Mouse (Mus musculus) lung, embryonic 16.5 days (tissue): Measurements from ENCODE around the gene Rgsl1. TPM values are rescaled to one million over a fixed set of nuclear protein-coding genes. Genes with fewer than 3 reads are reported as not detected.
"Not testable (repeated sequence)": the region's sequence is repeated elsewhere in the genome, so short reads cannot be mapped to it uniquely, and the experiment has no call there.

Experiments
- ATAC-seq: fragments of 200-750 bp; cut with Nextera tagmentation; 2 replicates; pipeline ENCODE4 v1.8.0; 2017; ENCODE audit warnings: low read depth, mild to moderate bottlenecking, moderate library complexity
- H3K27ac ChIP-seq: fragments of 300-500 bp; sonication (generic); 2 replicates; pipeline ENCODE4 v1.5.1; 2014; ENCODE audit warnings: mild to moderate bottlenecking, control low read depth, low read length
- H3K27me3 ChIP-seq: fragments of 300-500 bp; sonication (generic); 2 replicates; pipeline ENCODE4 v1.6.1; 2014; ENCODE audit warnings: low read depth, low read length, mixed read lengths; ENCODE audit not compliant: control insufficient read depth, insufficient read depth
- H3K36me3 ChIP-seq: fragments of 300-500 bp; sonication (generic); 2 replicates; pipeline ENCODE4 v1.6.1; 2014; ENCODE audit warnings: low read length; ENCODE audit not compliant: control insufficient read depth, insufficient read depth
- H3K4me1 ChIP-seq: fragments of 300-500 bp; sonication (generic); replicated peaks from 2 replicates; pipeline ENCODE4 v1.6.1; 2014; ENCODE audit warnings: low read length, mixed read lengths; ENCODE audit not compliant: control insufficient read depth, insufficient read depth
- H3K4me2 ChIP-seq: fragments of 300-500 bp; sonication (generic); 2 replicates; pipeline ENCODE4 v1.6.1; 2014; ENCODE audit warnings: low read depth, low read length, control low read depth
- H3K4me3 ChIP-seq: fragments of 300-500 bp; sonication (generic); 2 replicates; pipeline ENCODE4 v1.5.1; 2014; ENCODE audit warnings: mild to moderate bottlenecking, low read length, control low read depth
- H3K9ac ChIP-seq: fragments of 300-500 bp; sonication (generic); 2 replicates; pipeline ENCODE4 v1.6.1; 2014; ENCODE audit warnings: low read length, control low read depth
- H3K9me3 ChIP-seq: fragments of 300-500 bp; sonication (generic); 2 replicates; pipeline ENCODE4 v1.6.1; 2016; ENCODE audit warnings: low read length; ENCODE audit not compliant: control insufficient read depth
- WGBS: fragments of 180-500 bp; shearing (Covaris S2); extraction: QIAGEN DNeasy Blood & Tissue Kit; methylation state at CpG from one replicate; pipeline ENCODE4 v1.1.7; 2014; 5-methylcytosine and 5-hydroxymethylcytosine counted together
- polyA plus RNA-seq: library from polyadenylated mRNA; unstranded; fragments of >200 nt; fragmentation: Nextera tagmentation; extraction: Ambion mirVana; gene quantifications from 2 replicates; pipeline ENCODE4 v1.2.1, GENCODE M21; 2015

The Rgsl1 gene
- polyA plus RNA-seq, 1 experiment from 2014 or later: not detected

GRCm38 (mm10) chr1:153790708-153791107 lies 53.2 kb downstream of the Rgsl1 start:
- 46% methylated on average over 2 of the region's 2 CpGs for WGBS
- Histone ChIP-seq H3K36me3 (no peaks in the 10 kb centered on the region), H3K4me1 (no peaks in the 10 kb centered on the region), H3K4me2 (no peak overlapping the region), H3K9me3 (no peaks in the 10 kb centered on the region), H3K9ac (no peak overlapping the region), H3K27me3 (no peaks in the 10 kb centered on the region), H3K4me3 (no peak overlapping the region), H3K27ac (no peak overlapping the region)
- ATAC-seq: no peak

- WGBS: 48% methylated on average over 4 of the region's 4 CpGs
- Histone ChIP-seq H3K9me3 (no peaks in the 10 kb centered on the region), H3K9ac (no peak overlapping the region), H3K4me2 (no peak overlapping the region), H3K4me1 (no peaks in the 10 kb centered on the region), H3K36me3 (no peaks in the 10 kb centered on the region), H3K27ac (no peak overlapping the region), H3K27me3 (no peaks in the 10 kb centered on the region), H3K4me3 (no peak overlapping the region)
- ATAC-seq: no peak
Measured at GRCm38 (mm10) chr1:153785608-153786007, 58.3 kb downstream of the Rgsl1 start.

- WGBS: 50% methylated on average over 1 of the region's 1 CpGs
- Histone ChIP-seq H3K4me1 (no peaks in the 10 kb centered on the region), H3K36me3 (no peaks in the 10 kb centered on the region), H3K9me3 (no peaks in the 10 kb centered on the region), H3K27ac (no peak overlapping the region), H3K9ac (no peak overlapping the region), H3K4me2 (no peak overlapping the region), H3K27me3 (no peaks in the 10 kb centered on the region), H3K4me3 (no peak overlapping the region)
- ATAC-seq: no peak
Measured at GRCm38 (mm10) chr1:153783339-153783738, 60.6 kb downstream of the Rgsl1 start.

- Histone ChIP-seq H3K36me3 (no peaks in the 10 kb centered on the region), H3K4me2 (no peak overlapping the region), H3K27ac (no peak overlapping the region), H3K9ac (no peak overlapping the region), H3K27me3 (no peaks in the 10 kb centered on the region), H3K4me3 (no peak overlapping the region), H3K9me3 (no peaks in the 10 kb centered on the region), H3K4me1 (no peaks in the 10 kb centered on the region)
- 79% methylated on average over 10 of the region's 10 CpGs for WGBS
- no peak for ATAC-seq
Measured at GRCm38 (mm10) chr1:153778205-153778604, 65.7 kb downstream of the Rgsl1 start.

- no peak overlapping the region for H3K4me2 ChIP-seq
- no peaks in the 10 kb centered on the region for H3K4me1 ChIP-seq
- no peaks in the 10 kb centered on the region for H3K27me3 ChIP-seq
- no peak overlapping the region for H3K4me3 ChIP-seq
- no peaks in the 10 kb centered on the region for H3K9me3 ChIP-seq
- H3K36me3 ChIP-seq: no peaks in the 10 kb centered on the region
- ATAC-seq: no peak
- 83% methylated on average over 7 of the region's 7 CpGs for WGBS
- no peak overlapping the region for H3K27ac ChIP-seq
- no peak overlapping the region for H3K9ac ChIP-seq
Measured at GRCm38 (mm10) chr1:153776257-153776656, 67.7 kb downstream of the Rgsl1 start.

GRCm38 (mm10) chr1:153775174-153775573 lies 68.8 kb downstream of the Rgsl1 start:
- H3K4me2 ChIP-seq: no peak overlapping the region
- H3K4me1 ChIP-seq: no peaks in the 10 kb centered on the region
- no peak overlapping the region for H3K9ac ChIP-seq
- no peak overlapping the region for H3K4me3 ChIP-seq
- H3K27ac ChIP-seq: no peak overlapping the region
- ATAC-seq: no peak
- H3K36me3 ChIP-seq: no peaks in the 10 kb centered on the region
- H3K9me3 ChIP-seq: no peaks in the 10 kb centered on the region
- H3K27me3 ChIP-seq: no peaks in the 10 kb centered on the region
- 81% methylated on average over 6 of the region's 6 CpGs for WGBS

GRCm38 (mm10) chr1:153770776-153771167 lies 73.2 kb downstream of the Rgsl1 start:
- ATAC-seq: no peak
- Histone ChIP-seq H3K4me2 (no peak overlapping the region), H3K27ac (no peak overlapping the region), H3K4me1 (no peaks in the 10 kb centered on the region), H3K36me3 (no peaks in the 10 kb centered on the region), H3K9ac (no peak overlapping the region), H3K9me3 (no peaks in the 10 kb centered on the region), H3K4me3 (no peak overlapping the region), H3K27me3 (no peaks in the 10 kb centered on the region)
- WGBS: 100% methylated on average over 1 of the region's 1 CpGs

GRCm38 (mm10) chr1:153769998-153770775 lies 73.8 kb downstream of the Rgsl1 start:
- WGBS: 55% methylated on average over 10 of the region's 10 CpGs
- no peak for ATAC-seq
- no peak overlapping the region for H3K4me3 ChIP-seq
- H3K4me1 ChIP-seq: no peaks in the 10 kb centered on the region
- H3K27ac ChIP-seq: no peak overlapping the region
- H3K9ac ChIP-seq: no peak overlapping the region
- no peak overlapping the region for H3K4me2 ChIP-seq
- H3K36me3 ChIP-seq: no peaks in the 10 kb centered on the region
- no peaks in the 10 kb centered on the region for H3K9me3 ChIP-seq
- no peaks in the 10 kb centered on the region for H3K27me3 ChIP-seq

- WGBS: 55% methylated on average over 6 of the region's 6 CpGs
- not testable (repeated sequence) for H3K4me1 ChIP-seq, ATAC-seq, H3K9me3 ChIP-seq, H3K27me3 ChIP-seq, H3K27ac ChIP-seq, H3K4me2 ChIP-seq, H3K9ac ChIP-seq, H3K36me3 ChIP-seq, H3K4me3 ChIP-seq
Measured at GRCm38 (mm10) chr1:153769571-153769970, 74.4 kb downstream of the Rgsl1 start.
